Mouse (Mus musculus) stomach, embryonic 16.5 days (tissue): ENCODE data around the gene Prss3. TPM values are rescaled to one million over a fixed set of nuclear protein-coding genes. Genes with fewer than 3 reads are reported as not detected.
"Not testable (repeated sequence)": the region's sequence is repeated elsewhere in the genome, so short reads cannot be mapped to it uniquely, and the experiment has no call there.

ENCODE experiments used
- ATAC-seq: fragments of 200-750 bp; cut with Nextera tagmentation; 2 replicates; pipeline ENCODE4 v1.8.0; 2017; ENCODE audit warnings: moderate number of reproducible peaks, moderate TSS enrichment; ENCODE audit not compliant: insufficient read depth, low FRiP score
- H3K27ac ChIP-seq: fragments of 300-500 bp; sonication (generic); 2 replicates; pipeline ENCODE4 v1.5.1; 2014; ENCODE audit warnings: low read length
- H3K27me3 ChIP-seq: fragments of 300-500 bp; sonication (generic); 2 replicates; pipeline ENCODE4 v1.6.1; 2014; ENCODE audit warnings: low read length, control low read depth, mixed read lengths; ENCODE audit not compliant: control insufficient read depth, insufficient read depth
- H3K36me3 ChIP-seq: fragments of 300-500 bp; sonication (generic); 2 replicates; pipeline ENCODE4 v1.6.1; 2014; ENCODE audit warnings: low read length; ENCODE audit not compliant: control insufficient read depth, insufficient read depth
- H3K4me1 ChIP-seq: fragments of 300-500 bp; sonication (generic); 2 replicates; pipeline ENCODE4 v1.6.1; 2014; ENCODE audit warnings: low read length, control low read depth, mixed read lengths; ENCODE audit not compliant: control insufficient read depth, insufficient read depth
- H3K4me2 ChIP-seq: fragments of 300-500 bp; sonication (generic); 2 replicates; pipeline ENCODE4 v1.6.1; 2014; ENCODE audit warnings: low read depth, low read length, mixed read lengths
- H3K4me3 ChIP-seq: fragments of 300-500 bp; sonication (generic); replicated peaks from 2 replicates; pipeline ENCODE4 v1.5.1; 2014; ENCODE audit warnings: mild to moderate bottlenecking, low read length
- H3K9ac ChIP-seq: fragments of 300-500 bp; sonication (generic); 2 replicates; pipeline ENCODE4 v1.6.1; 2014; ENCODE audit warnings: low read length
- H3K9me3 ChIP-seq: fragments of 300-500 bp; sonication (generic); replicated peaks from 2 replicates; pipeline ENCODE4 v1.6.1; 2016; ENCODE audit warnings: low read length, control low read depth; ENCODE audit not compliant: control insufficient read depth
- WGBS: fragments of 180-500 bp; shearing (Covaris S2); extraction: QIAGEN DNeasy Blood & Tissue Kit; methylation state at CpG from one replicate; pipeline ENCODE4 v1.1.7; 2014; 5-methylcytosine and 5-hydroxymethylcytosine counted together
- polyA plus RNA-seq: library from polyadenylated mRNA; unstranded; fragments of >200 nt; fragmentation: Nextera tagmentation; extraction: Ambion mirVana; gene quantifications from 2 replicates; pipeline ENCODE4 v1.2.1, GENCODE M21; 2015

Prss3 gene
- 144 and 188 TPM in 2 replicates for polyA plus RNA-seq

GRCm38 (mm10) chr6:41377578-41377977 lies at the start of gene Prss3:
Prss3 (minus strand) TSS chr6:41377678.
- not testable (repeated sequence) for H3K27ac ChIP-seq, H3K4me1 ChIP-seq, H3K4me2 ChIP-seq, H3K27me3 ChIP-seq, H3K36me3 ChIP-seq, H3K9ac ChIP-seq, ATAC-seq, H3K4me3 ChIP-seq, H3K9me3 ChIP-seq

- H3K4me3 ChIP-seq, ATAC-seq, H3K27me3 ChIP-seq, H3K4me2 ChIP-seq, H3K27ac ChIP-seq, H3K36me3 ChIP-seq, H3K9me3 ChIP-seq, H3K4me1 ChIP-seq, H3K9ac ChIP-seq: not testable (repeated sequence)
Measured at GRCm38 (mm10) chr6:41392056-41392455, 14.6 kb upstream of the Prss3 start, which contains the start of gene Gm5771. Gm5771 (plus strand) TSS chr6:41392356.

GRCm38 (mm10) chr6:41391640-41392039 lies 14.2 kb upstream of the Prss3 start:
- H3K4me2 ChIP-seq, H3K9ac ChIP-seq, H3K27ac ChIP-seq, H3K9me3 ChIP-seq, H3K4me1 ChIP-seq, H3K36me3 ChIP-seq, ATAC-seq, H3K27me3 ChIP-seq, H3K4me3 ChIP-seq: not testable (repeated sequence)
- WGBS: 69% methylated on average over 1 of the region's 1 CpGs

GRCm38 (mm10) chr6:41386781-41387180 lies 9.3 kb upstream of the Prss3 start:
- ATAC-seq: no peak
- no peak overlapping the region for H3K4me2 ChIP-seq
- no peak overlapping the region for H3K4me3 ChIP-seq
- no peak overlapping the region for H3K27ac ChIP-seq
- H3K36me3 ChIP-seq: no peaks in the 10 kb centered on the region
- WGBS: 69% methylated on average over 2 of the region's 2 CpGs
- H3K4me1 ChIP-seq: no peaks in the 10 kb centered on the region
- no peaks in the 10 kb centered on the region for H3K9me3 ChIP-seq
- H3K9ac ChIP-seq: no peak overlapping the region
- no peaks in the 10 kb centered on the region for H3K27me3 ChIP-seq

GRCm38 (mm10) chr6:41373772-41374171 lies 3.7 kb downstream of the Prss3 start:
- not testable (repeated sequence) for H3K9ac ChIP-seq, H3K27me3 ChIP-seq

GRCm38 (mm10) chr6:41353932-41354331 lies 23.5 kb downstream of the Prss3 start, which contains the start of gene Try10:
Try10 (plus strand) TSS chr6:41354105.
- H3K4me3 ChIP-seq: no peak within 1 kb of the TSS
- H3K4me2 ChIP-seq: no peak within 1 kb of the TSS
- no peaks in the 10 kb centered on the region for H3K36me3 ChIP-seq
- ATAC-seq: no peak
- H3K27me3 ChIP-seq: no peaks in the 10 kb centered on the region
- H3K9ac ChIP-seq: no peak within 1 kb of the TSS
- no peaks in the 10 kb centered on the region for H3K9me3 ChIP-seq
- H3K4me1 ChIP-seq: no peaks in the 10 kb centered on the region
- H3K27ac ChIP-seq: no peak within 1 kb of the TSS
- 68% methylated on average over 2 of the region's 2 CpGs for WGBS

More at GRCm38 (mm10) chr6:41373772-41374171, 3.7 kb downstream of the Prss3 start:
- not testable (repeated sequence) for H3K36me3 ChIP-seq, H3K4me2 ChIP-seq, H3K27ac ChIP-seq, ATAC-seq, H3K9me3 ChIP-seq, H3K4me1 ChIP-seq, H3K4me3 ChIP-seq
- 70% methylated on average over 1 of the region's 2 CpGs for WGBS

Other genes with a start within 250 kb of the Prss3 start
- gene Try4, start 75.4 kb downstream of the Prss3 start, polyA plus RNA-seq: 31.0 and 60.1 TPM in 2 replicates
- gene Try5, start 60.8 kb downstream of the Prss3 start, polyA plus RNA-seq: 243 and 344 TPM in 2 replicates
- 295 and 322 TPM in 2 replicates for gene Try10, start 23.6 kb downstream of the Prss3 start, polyA plus RNA-seq
- 130 and 164 TPM in 2 replicates for gene Gm5771, start 14.7 kb upstream of the Prss3 start, polyA plus RNA-seq
- 114 and 181 TPM in 2 replicates for gene Gm10334, start 68.5 kb upstream of the Prss3 start, polyA plus RNA-seq
- 456 and 532 TPM in 2 replicates for gene Prss1, start 81.3 kb upstream of the Prss3 start, polyA plus RNA-seq
- 197 and 293 TPM in 2 replicates for gene Prss2, start 144.1 kb upstream of the Prss3 start, polyA plus RNA-seq
- 11.0 and 11.7 TPM in 2 replicates for gene Ephb6, start 227.8 kb upstream of the Prss3 start, polyA plus RNA-seq